Mouse (Mus musculus) CH12.LX (cell line): ENCODE results near the gene Ccdc89.

ENCODE experiments used
- CHD2 ChIP-seq: IDR thresholded peaks from 2 replicates; pipeline ENCODE4 v1.6.1; 2011; ENCODE audit warnings: low read length, improper control_type of control experiment
- CTCF ChIP-seq, 2 experiments: IDR thresholded peaks in 1 of 2; conservative IDR thresholded peaks in 1 of 2; 2 replicates each; pipeline ENCODE4 v1.5.1; 2011 to 2012; ENCODE audit warnings: low read depth in 2 of 2, low read length in 2 of 2, improper control_type of control experiment in 1 of 2, inconsistent platforms in 1 of 2, mild to moderate bottlenecking in 1 of 2, moderate library complexity in 1 of 2
- E2F4 ChIP-seq: IDR thresholded peaks from 2 replicates; pipeline ENCODE4 v1.6.1; 2011; ENCODE audit warnings: low read depth, low read length, improper control_type of control experiment; ENCODE audit not compliant: insufficient replicate concordance
- ELF1 ChIP-seq: IDR thresholded peaks from 2 replicates; pipeline ENCODE4 v1.6.1; 2014; ENCODE audit warnings: low read depth, mild to moderate bottlenecking, inconsistent platforms, low read length, improper control_type of control experiment
- HCFC1 ChIP-seq: IDR thresholded peaks from 2 replicates; pipeline ENCODE4 v1.6.1; 2012; ENCODE audit warnings: low read depth, mild to moderate bottlenecking, inconsistent platforms, low read length, improper control_type of control experiment
- JUN ChIP-seq: IDR thresholded peaks from 2 replicates; pipeline ENCODE4 v1.6.1; 2011; ENCODE audit warnings: low read depth, mild to moderate bottlenecking, low read length, improper control_type of control experiment, moderate library complexity; ENCODE audit not compliant: insufficient read depth
- KAT2A ChIP-seq: IDR thresholded peaks from 2 replicates; pipeline ENCODE4 v1.6.1; 2012; ENCODE audit warnings: low read length, improper control_type of control experiment, inconsistent platforms; ENCODE audit not compliant: insufficient replicate concordance
- MAX ChIP-seq: IDR thresholded peaks from 2 replicates; pipeline ENCODE4 v1.6.1; 2011; ENCODE audit warnings: low read length, improper control_type of control experiment
- NRF1 ChIP-seq: IDR thresholded peaks from 2 replicates; pipeline ENCODE4 v1.6.1; 2014; ENCODE audit warnings: low read depth, mild to moderate bottlenecking, inconsistent platforms, low read length, improper control_type of control experiment, moderate library complexity
- POLR2A ChIP-seq: IDR thresholded peaks from 2 replicates; pipeline ENCODE4 v1.6.1; 2011; ENCODE audit warnings: low read depth, mild to moderate bottlenecking, improper control_type of control experiment, low read length
- RCOR1 ChIP-seq: conservative IDR thresholded peaks from 2 replicates; pipeline ENCODE4 v1.6.1; 2012; ENCODE audit warnings: low read depth, mild to moderate bottlenecking, inconsistent platforms, low read length, improper control_type of control experiment
- TBP ChIP-seq: conservative IDR thresholded peaks from 2 replicates; pipeline ENCODE4 v1.6.1; 2011; ENCODE audit warnings: low read depth, low read length, improper control_type of control experiment
- ZKSCAN1 ChIP-seq: IDR thresholded peaks from 2 replicates; pipeline ENCODE4 v1.6.1; 2012; ENCODE audit warnings: low read depth, inconsistent platforms, low read length, improper control_type of control experiment, borderline replicate concordance
- ZNF384 ChIP-seq: IDR thresholded peaks from 2 replicates; pipeline ENCODE4 v1.6.1; 2012; ENCODE audit warnings: low read depth, low read length, improper control_type of control experiment, inconsistent platforms

GRCm38 (mm10) chr7:90460330-90460729, 34.0 kb downstream of the Ccdc89 start:
- TF ChIP-seq CTCF (conservative IDR thresholded peaks at IDR 0.05 in 1 of 2, IDR thresholded peaks at IDR 0.05 in 1 of 2; ENCODE audit: low read depth in 2 of 2, low read length in 2 of 2) (no peak), ZNF384 (no peak), ZKSCAN1 (no peak), HCFC1 (no peak), ELF1 (no peak), E2F4 (no peak), RCOR1 (no peak), JUN (no peak), POLR2A (no peak), MAX (no peak), KAT2A (no peak), CHD2 (no peak), NRF1 (no peak), TBP (no peak)
